Mouse (Mus musculus): ENCODE measurements around the gene Flt1. TPM values are rescaled to one million over a fixed set of nuclear protein-coding genes. Genes with fewer than 3 reads are reported as not detected.
A peak's percentile ranks its signal among the peaks of the same experiment; 100 is the strongest.

Gene Flt1
- total RNA-seq (2018; cell fraction: chromatin; rRNA removed), result under 1 TPM in 12 of 26 experiments, not detected in 14; 0.04 to 0.63 (median 0.17) TPM
- total RNA-seq (2018; cell fraction: cytosol; rRNA removed), result under 1 TPM; 0.04 to 0.80 (median 0.17) TPM
- total RNA-seq (2018; cell fraction: nucleus; rRNA removed), result 1 to 10 TPM in 4 of 26 experiments, under 1 TPM in 22; 0.12 to 1.3 (median 0.38) TPM
- 0.03 to 0.19 TPM (median 0.10 TPM) in 3 replicates for polyA plus RNA-seq (2018)

- no peaks in the 10 kb centered on the region for H3K79me2 ChIP-seq (ENCODE audit: inconsistent target)
- no peak within 1 kb of the TSS for H3K27ac ChIP-seq
- WGBS (ENCODE audit: missing documents), result 2% methylated on average over 77 of the region's 82 CpGs
- no peak within 1 kb of the TSS for H3K4me3 ChIP-seq (ENCODE audit: inconsistent target)
- no peaks in the 10 kb centered on the region for H3K36me3 ChIP-seq (ENCODE audit: inconsistent target)
Observed at GRCm38 (mm10) chr5:147725831-147726700, at the start of gene Flt1. Gene Flt1 (minus strand): TSS chr5:147726011.

- WGBS (ENCODE audit: missing documents), result 27% methylated on average over 7 of the region's 7 CpGs
- Histone ChIP-seq H3K36me3 (ENCODE audit: inconsistent target) (no peaks in the 10 kb centered on the region), H3K79me2 (ENCODE audit: inconsistent target) (no peaks in the 10 kb centered on the region), H3K4me3 (ENCODE audit: inconsistent target) (no peak overlapping the region), H3K27ac (no peak overlapping the region)
Observed at GRCm38 (mm10) chr5:147775222-147775621, 49.4 kb upstream of the Flt1 start.

- no peaks in the 10 kb centered on the region for H3K36me3 ChIP-seq (ENCODE audit: inconsistent target)
- 90% methylated on average over 6 of the region's 6 CpGs for WGBS (ENCODE audit: missing documents)
Observed at GRCm38 (mm10) chr5:147769918-147770317, 44.1 kb upstream of the Flt1 start.

GRCm38 (mm10) chr5:147764061-147764460 is 38.2 kb upstream of the Flt1 start:
- Histone ChIP-seq H3K4me3 (ENCODE audit: inconsistent target) (no peak overlapping the region), H3K27ac (no peak overlapping the region), H3K79me2 (ENCODE audit: inconsistent target) (no peaks in the 10 kb centered on the region), H3K36me3 (ENCODE audit: inconsistent target) (no peaks in the 10 kb centered on the region)
- WGBS (ENCODE audit: missing documents), result 97% methylated on average over 4 of the region's 4 CpGs

More at GRCm38 (mm10) chr5:147769918-147770317, 44.1 kb upstream of the Flt1 start:
- H3K79me2 ChIP-seq (ENCODE audit: inconsistent target), result no peaks in the 10 kb centered on the region
- no peak overlapping the region for H3K27ac ChIP-seq
- no peak overlapping the region for H3K4me3 ChIP-seq (ENCODE audit: inconsistent target)

GRCm38 (mm10) chr5:147761984-147762383 is 36.2 kb upstream of the Flt1 start:
- WGBS (ENCODE audit: missing documents), result 69% methylated on average over 3 of the region's 8 CpGs
- H3K79me2 ChIP-seq (ENCODE audit: inconsistent target), result no peaks in the 10 kb centered on the region
- H3K27ac ChIP-seq, result no peak overlapping the region
- H3K4me3 ChIP-seq (ENCODE audit: inconsistent target), result no peak overlapping the region
- no peaks in the 10 kb centered on the region for H3K36me3 ChIP-seq (ENCODE audit: inconsistent target)

GRCm38 (mm10) chr5:147761275-147761674 is 35.5 kb upstream of the Flt1 start:
- Histone ChIP-seq H3K79me2 (ENCODE audit: inconsistent target) (no peaks in the 10 kb centered on the region), H3K4me3 (ENCODE audit: inconsistent target) (no peak overlapping the region), H3K36me3 (ENCODE audit: inconsistent target) (no peaks in the 10 kb centered on the region), H3K27ac (no peak overlapping the region)
- 80% methylated on average over 9 of the region's 9 CpGs for WGBS (ENCODE audit: missing documents)

GRCm38 (mm10) chr5:147758640-147759319 is 33.0 kb upstream of the Flt1 start:
- H3K36me3 ChIP-seq (ENCODE audit: inconsistent target), result no peaks in the 10 kb centered on the region
- H3K27ac ChIP-seq, result peak overlapping the region; percentile 97
- peak overlapping the region; percentile 62 for H3K4me3 ChIP-seq (ENCODE audit: inconsistent target)
- H3K79me2 ChIP-seq (ENCODE audit: inconsistent target), result no peaks in the 10 kb centered on the region
- 19% methylated on average over 7 of the region's 9 CpGs for WGBS (ENCODE audit: missing documents)

- WGBS (ENCODE audit: missing documents), result 17% methylated on average over 12 of the region's 12 CpGs
- Histone ChIP-seq H3K27ac (peak overlapping the region; percentile 97), H3K79me2 (ENCODE audit: inconsistent target) (no peaks in the 10 kb centered on the region), H3K36me3 (ENCODE audit: inconsistent target) (no peaks in the 10 kb centered on the region), H3K4me3 (ENCODE audit: inconsistent target) (peak overlapping the region; percentile 62)
Observed at GRCm38 (mm10) chr5:147757832-147758587, 32.2 kb upstream of the Flt1 start.

- WGBS (ENCODE audit: missing documents), result 31% methylated on average over 25 of the region's 25 CpGs
- Histone ChIP-seq H3K4me3 (ENCODE audit: inconsistent target) (no peak overlapping the region), H3K27ac (no peak overlapping the region)
Observed at GRCm38 (mm10) chr5:147752914-147753341, 27.1 kb upstream of the Flt1 start.

GRCm38 (mm10) chr5:147751673-147752130 is 25.9 kb upstream of the Flt1 start:
- Histone ChIP-seq H3K27ac (no peak overlapping the region), H3K4me3 (ENCODE audit: inconsistent target) (no peak overlapping the region), H3K79me2 (ENCODE audit: inconsistent target) (no peaks in the 10 kb centered on the region), H3K36me3 (ENCODE audit: inconsistent target) (no peaks in the 10 kb centered on the region)
- 2% methylated on average over 26 of the region's 28 CpGs for WGBS (ENCODE audit: missing documents)

More at GRCm38 (mm10) chr5:147752914-147753341, 27.1 kb upstream of the Flt1 start:
- Histone ChIP-seq H3K36me3 (ENCODE audit: inconsistent target) (no peaks in the 10 kb centered on the region), H3K79me2 (ENCODE audit: inconsistent target) (no peaks in the 10 kb centered on the region)

- H3K79me2 ChIP-seq (ENCODE audit: inconsistent target), result no peaks in the 10 kb centered on the region
- 82% methylated on average over 5 of the region's 5 CpGs for WGBS (ENCODE audit: missing documents)
- no peak overlapping the region for H3K27ac ChIP-seq
Observed at GRCm38 (mm10) chr5:147749972-147750371, 24.2 kb upstream of the Flt1 start.

GRCm38 (mm10) chr5:147748081-147748581 is 22.3 kb upstream of the Flt1 start:
- no peaks in the 10 kb centered on the region for H3K79me2 ChIP-seq (ENCODE audit: inconsistent target)
- H3K27ac ChIP-seq, result 0 out of 2 replicates have a peak overlapping the region, but pooled peaks have one; percentile 8
- WGBS (ENCODE audit: missing documents), result 1% methylated on average over 15 of the region's 15 CpGs
- no peak overlapping the region for H3K4me3 ChIP-seq (ENCODE audit: inconsistent target)
- H3K36me3 ChIP-seq (ENCODE audit: inconsistent target), result no peaks in the 10 kb centered on the region

More at GRCm38 (mm10) chr5:147749972-147750371, 24.2 kb upstream of the Flt1 start:
- no peak overlapping the region for H3K4me3 ChIP-seq (ENCODE audit: inconsistent target)
- H3K36me3 ChIP-seq (ENCODE audit: inconsistent target), result no peaks in the 10 kb centered on the region

- Histone ChIP-seq H3K4me3 (ENCODE audit: inconsistent target) (no peak overlapping the region), H3K27ac (no peak overlapping the region), H3K36me3 (ENCODE audit: inconsistent target) (no peaks in the 10 kb centered on the region), H3K79me2 (ENCODE audit: inconsistent target) (no peaks in the 10 kb centered on the region)
- 95% methylated on average over 19 of the region's 21 CpGs for WGBS (ENCODE audit: missing documents)
Observed at GRCm38 (mm10) chr5:147744900-147745653, 19.3 kb upstream of the Flt1 start.

All from macrophage (primary cell).